Mouse (Mus musculus): Measurements from ENCODE around the gene C2cd5.

The C2cd5 gene

GRCm38 (mm10) chr6:143115011-143115445, 15.1 kb upstream of the C2cd5 start:
- DNase-seq (ENCODE audit: low spot score): peak; percentile 27

- peak; percentile 42 for DNase-seq (ENCODE audit: low spot score)
Observed at GRCm38 (mm10) chr6:143114556-143114955, 14.6 kb upstream of the C2cd5 start.

GRCm38 (mm10) chr6:143110371-143110770, 10.4 kb upstream of the C2cd5 start:
- no peak for DNase-seq (ENCODE audit: low spot score)

GRCm38 (mm10) chr6:143109622-143110218, 9.8 kb upstream of the C2cd5 start:
- DNase-seq (ENCODE audit: low spot score): no peak

GRCm38 (mm10) chr6:143108031-143108430, 8.1 kb upstream of the C2cd5 start:
- DNase-seq (ENCODE audit: low spot score): no peak

- DNase-seq (ENCODE audit: low spot score): no peak
Observed at GRCm38 (mm10) chr6:143107611-143108010, 7.7 kb upstream of the C2cd5 start.

- no peak for DNase-seq (ENCODE audit: low spot score)
Observed at GRCm38 (mm10) chr6:143105766-143106165, 5.8 kb upstream of the C2cd5 start.

- no peak for DNase-seq (ENCODE audit: low spot score)
Observed at GRCm38 (mm10) chr6:143103981-143104680, 4.2 kb upstream of the C2cd5 start.

GRCm38 (mm10) chr6:143100478-143101115, 656 bp upstream of the C2cd5 start:
- DNase-seq (ENCODE audit: low spot score): no peak

GRCm38 (mm10) chr6:143099281-143099680, 660 bp downstream of the C2cd5 start:
- DNase-seq (ENCODE audit: low spot score): peak; percentile 56

- DNase-seq (ENCODE audit: low spot score): no peak
Observed at GRCm38 (mm10) chr6:143095126-143095525, 4.8 kb downstream of the C2cd5 start.

GRCm38 (mm10) chr6:143092856-143093255, 7.1 kb downstream of the C2cd5 start:
- no peak for DNase-seq (ENCODE audit: low spot score)

GRCm38 (mm10) chr6:143091076-143091475, 8.9 kb downstream of the C2cd5 start:
- DNase-seq (ENCODE audit: low spot score): no peak

- DNase-seq (ENCODE audit: low spot score): no peak
Observed at GRCm38 (mm10) chr6:143087332-143087731, 12.6 kb downstream of the C2cd5 start.

- DNase-seq (ENCODE audit: low spot score): no peak
Observed at GRCm38 (mm10) chr6:143085898-143086297, 14.0 kb downstream of the C2cd5 start.

GRCm38 (mm10) chr6:143084314-143085025, 15.5 kb downstream of the C2cd5 start:
- DNase-seq (ENCODE audit: low spot score): no peak

GRCm38 (mm10) chr6:143081479-143082106, 18.3 kb downstream of the C2cd5 start:
- no peak for DNase-seq (ENCODE audit: low spot score)

GRCm38 (mm10) chr6:143080774-143081173, 19.2 kb downstream of the C2cd5 start:
- no peak for DNase-seq (ENCODE audit: low spot score)

- DNase-seq (ENCODE audit: low spot score): no peak
Observed at GRCm38 (mm10) chr6:143079126-143079525, 20.8 kb downstream of the C2cd5 start.

GRCm38 (mm10) chr6:143076461-143076860, 23.5 kb downstream of the C2cd5 start:
- DNase-seq (ENCODE audit: low spot score): no peak

- DNase-seq (ENCODE audit: low spot score): no peak
Observed at GRCm38 (mm10) chr6:143073914-143074313, 26.0 kb downstream of the C2cd5 start.

GRCm38 (mm10) chr6:143073476-143073875, 26.5 kb downstream of the C2cd5 start:
- DNase-seq (ENCODE audit: low spot score): no peak

Data from embryo, embryonic 10 days (tissue).